Mouse (Mus musculus): ENCODE data around the gene 6030408B16Rik. TPM values are rescaled to one million over a fixed set of nuclear protein-coding genes. Genes with fewer than 3 reads are reported as not detected.

The 6030408B16Rik gene
- polyA plus RNA-seq, 1 experiment from 2014 or later = 4.4 TPM

GRCm38 (mm10) chr15:101266132-101266963 is 26.7 kb upstream of the 6030408B16Rik start:
- Histone ChIP-seq H3K4me1 (ENCODE audit: control insufficient read depth, insufficient read depth, low read length) (peaks cover 38% of the 10 kb centered on the region), H3K27ac (ENCODE audit: low read length) (peak overlapping the region; percentile 73), H3K4me3 (ENCODE audit: low read length) (peak overlapping the region; percentile 52), H3K4me2 (ENCODE audit: low read depth, low read length) (peak overlapping the region; percentile 69), H3K9me3 (ENCODE audit: control insufficient read depth, low read length) (no peaks in the 10 kb centered on the region), H3K27me3 (replicated peaks; ENCODE audit: control insufficient read depth, insufficient read depth, low read length) (no peaks in the 10 kb centered on the region), H3K9ac (ENCODE audit: low read depth, low read length) (peak overlapping the region; percentile 70), H3K36me3 (ENCODE audit: control insufficient read depth, insufficient read depth, low read length) (0 out of 2 replicates have a peak, but pooled peaks cover 8% of the 10 kb centered on the region)
- ATAC-seq = peak; percentile 90
- under 1% methylated on average over 57 of the region's 57 CpGs for WGBS

- 3% methylated on average over 25 of the region's 25 CpGs for WGBS
- peak overlapping the region; percentile 40 for H3K27ac ChIP-seq (ENCODE audit: low read length)
- ATAC-seq = peak; percentile 18
- peak overlapping the region; percentile 70 for H3K9ac ChIP-seq (ENCODE audit: low read depth, low read length)
- H3K9me3 ChIP-seq (ENCODE audit: control insufficient read depth, low read length) = no peaks in the 10 kb centered on the region
- peak overlapping the region; percentile 69 for H3K4me2 ChIP-seq (ENCODE audit: low read depth, low read length)
- 0 out of 2 replicates have a peak, but pooled peaks cover 8% of the 10 kb centered on the region for H3K36me3 ChIP-seq (ENCODE audit: control insufficient read depth, insufficient read depth, low read length)
- peak overlapping the region; percentile 52 for H3K4me3 ChIP-seq (ENCODE audit: low read length)
- H3K27me3 ChIP-seq (replicated peaks; ENCODE audit: control insufficient read depth, insufficient read depth, low read length) = no peaks in the 10 kb centered on the region
- peaks cover 30% of the 10 kb centered on the region for H3K4me1 ChIP-seq (ENCODE audit: control insufficient read depth, insufficient read depth, low read length)
Measured at GRCm38 (mm10) chr15:101267053-101268032, 25.7 kb upstream of the 6030408B16Rik start.

GRCm38 (mm10) chr15:101270101-101270820 is 22.8 kb upstream of the 6030408B16Rik start:
- 90% methylated on average over 29 of the region's 29 CpGs for WGBS
- no peaks in the 10 kb centered on the region for H3K27me3 ChIP-seq (replicated peaks; ENCODE audit: control insufficient read depth, insufficient read depth, low read length)

GRCm38 (mm10) chr15:101271107-101271506 is 21.9 kb upstream of the 6030408B16Rik start:
- no peak overlapping the region for H3K27ac ChIP-seq (ENCODE audit: low read length)
- no peak overlapping the region for H3K4me2 ChIP-seq (ENCODE audit: low read depth, low read length)
- H3K27me3 ChIP-seq (replicated peaks; ENCODE audit: control insufficient read depth, insufficient read depth, low read length) = no peaks in the 10 kb centered on the region
- H3K36me3 ChIP-seq (ENCODE audit: control insufficient read depth, insufficient read depth, low read length) = 0 out of 2 replicates have a peak, but pooled peaks cover 8% of the 10 kb centered on the region
- no peak overlapping the region for H3K4me3 ChIP-seq (ENCODE audit: low read length)
- H3K4me1 ChIP-seq (ENCODE audit: control insufficient read depth, insufficient read depth, low read length) = peaks cover 17% of the 10 kb centered on the region
- ATAC-seq = no peak
- H3K9me3 ChIP-seq (ENCODE audit: control insufficient read depth, low read length) = no peaks in the 10 kb centered on the region
- no peak overlapping the region for H3K9ac ChIP-seq (ENCODE audit: low read depth, low read length)
- 71% methylated on average over 3 of the region's 3 CpGs for WGBS

More at GRCm38 (mm10) chr15:101270101-101270820, 22.8 kb upstream of the 6030408B16Rik start:
- H3K9me3 ChIP-seq (ENCODE audit: control insufficient read depth, low read length) = no peaks in the 10 kb centered on the region
- no peak overlapping the region for H3K4me3 ChIP-seq (ENCODE audit: low read length)
- 0 out of 2 replicates have a peak, but pooled peaks cover 8% of the 10 kb centered on the region for H3K36me3 ChIP-seq (ENCODE audit: control insufficient read depth, insufficient read depth, low read length)
- H3K4me1 ChIP-seq (ENCODE audit: control insufficient read depth, insufficient read depth, low read length) = peaks cover 24% of the 10 kb centered on the region
- no peak overlapping the region for H3K9ac ChIP-seq (ENCODE audit: low read depth, low read length)
- no peak for ATAC-seq
- no peak overlapping the region for H3K27ac ChIP-seq (ENCODE audit: low read length)
- H3K4me2 ChIP-seq (ENCODE audit: low read depth, low read length) = no peak overlapping the region

- Histone ChIP-seq H3K4me2 (ENCODE audit: low read depth, low read length) (no peak overlapping the region), H3K27ac (ENCODE audit: low read length) (no peak overlapping the region), H3K4me3 (ENCODE audit: low read length) (no peak overlapping the region), H3K27me3 (replicated peaks; ENCODE audit: control insufficient read depth, insufficient read depth, low read length) (no peaks in the 10 kb centered on the region), H3K9ac (ENCODE audit: low read depth, low read length) (no peak overlapping the region), H3K4me1 (ENCODE audit: control insufficient read depth, insufficient read depth, low read length) (peaks cover 15% of the 10 kb centered on the region), H3K36me3 (ENCODE audit: control insufficient read depth, insufficient read depth, low read length) (0 out of 2 replicates have a peak, but pooled peaks cover 8% of the 10 kb centered on the region), H3K9me3 (ENCODE audit: control insufficient read depth, low read length) (no peaks in the 10 kb centered on the region)
- no peak for ATAC-seq
- WGBS = 85% methylated on average over 15 of the region's 15 CpGs
Measured at GRCm38 (mm10) chr15:101271513-101271912, 21.5 kb upstream of the 6030408B16Rik start.

- no peak for ATAC-seq
- Histone ChIP-seq H3K4me1 (ENCODE audit: control insufficient read depth, insufficient read depth, low read length) (peaks cover 22% of the 10 kb centered on the region), H3K9me3 (ENCODE audit: control insufficient read depth, low read length) (no peaks in the 10 kb centered on the region), H3K4me3 (ENCODE audit: low read length) (no peak overlapping the region), H3K27ac (ENCODE audit: low read length) (no peak overlapping the region), H3K9ac (ENCODE audit: low read depth, low read length) (no peak overlapping the region), H3K27me3 (replicated peaks; ENCODE audit: control insufficient read depth, insufficient read depth, low read length) (no peaks in the 10 kb centered on the region), H3K4me2 (ENCODE audit: low read depth, low read length) (no peak overlapping the region), H3K36me3 (ENCODE audit: control insufficient read depth, insufficient read depth, low read length) (0 out of 2 replicates have a peak, but pooled peaks cover 7% of the 10 kb centered on the region)
- whole genome bisulfite sequencing = 45% methylated on average over 6 of the region's 6 CpGs
Measured at GRCm38 (mm10) chr15:101274380-101274779, 18.6 kb upstream of the 6030408B16Rik start.

- no peaks in the 10 kb centered on the region for H3K36me3 ChIP-seq (ENCODE audit: control insufficient read depth, insufficient read depth, low read length)
- peak overlapping the region; percentile 70 for H3K27ac ChIP-seq (ENCODE audit: low read length)
- H3K4me2 ChIP-seq (ENCODE audit: low read depth, low read length) = no peak overlapping the region
- no peak overlapping the region for H3K4me3 ChIP-seq (ENCODE audit: low read length)
- H3K27me3 ChIP-seq (replicated peaks; ENCODE audit: control insufficient read depth, insufficient read depth, low read length) = no peaks in the 10 kb centered on the region
- peak; percentile 78 for ATAC-seq
- H3K9ac ChIP-seq (ENCODE audit: low read depth, low read length) = 0 out of 2 replicates have a peak overlapping the region, but pooled peaks have one; percentile 44
- WGBS = 49% methylated on average over 11 of the region's 11 CpGs
- no peaks in the 10 kb centered on the region for H3K9me3 ChIP-seq (ENCODE audit: control insufficient read depth, low read length)
- H3K4me1 ChIP-seq (ENCODE audit: control insufficient read depth, insufficient read depth, low read length) = peaks cover 25% of the 10 kb centered on the region
Measured at GRCm38 (mm10) chr15:101277351-101277899, 15.6 kb upstream of the 6030408B16Rik start.

- peak overlapping the region; percentile 46; the same call in 1 of the 2 replicates for H3K27ac ChIP-seq (ENCODE audit: low read length)
- H3K27me3 ChIP-seq (replicated peaks; ENCODE audit: control insufficient read depth, insufficient read depth, low read length) = no peaks in the 10 kb centered on the region
- H3K4me1 ChIP-seq (ENCODE audit: control insufficient read depth, insufficient read depth, low read length) = peaks cover 25% of the 10 kb centered on the region
- 0 out of 2 replicates have a peak overlapping the region, but pooled peaks have one; percentile 0 for H3K9ac ChIP-seq (ENCODE audit: low read depth, low read length)
- H3K4me2 ChIP-seq (ENCODE audit: low read depth, low read length) = no peak overlapping the region
- no peak for ATAC-seq
- WGBS = 40% methylated on average over 5 of the region's 5 CpGs
- H3K36me3 ChIP-seq (ENCODE audit: control insufficient read depth, insufficient read depth, low read length) = no peaks in the 10 kb centered on the region
- no peaks in the 10 kb centered on the region for H3K9me3 ChIP-seq (ENCODE audit: control insufficient read depth, low read length)
- H3K4me3 ChIP-seq (ENCODE audit: low read length) = no peak overlapping the region
Measured at GRCm38 (mm10) chr15:101278589-101278988, 14.4 kb upstream of the 6030408B16Rik start.
